Mouse (Mus musculus): ENCODE results near the gene Tpst1.

- no peak for TF ChIP-seq GATA1 (IDR thresholded peaks at IDR 0.05; ENCODE audit: low read length)
- TF ChIP-seq TAL1 (IDR thresholded peaks at IDR 0.05; ENCODE audit: low read length): no peak
Measured at GRCm38 (mm10) chr5:130128686-130129523, 55.8 kb downstream of the Tpst1 start.

All from erythroblast, embryonic 14.5 days (primary cell).